Mouse (Mus musculus) myocyte (in vitro differentiated cells): ENCODE results near the gene Myrfl.

ENCODE experiments used
- POLR2A ChIP-seq: IDR thresholded peaks from one replicate; pipeline ENCODE4 v1.6.1; 2011; ENCODE audit warnings: low read depth, mild to moderate bottlenecking, control low read depth, moderate library complexity; ENCODE audit not compliant: insufficient read length
- POLR2AphosphoS2 ChIP-seq: IDR thresholded peaks from one replicate; pipeline ENCODE4 v1.6.1; 2011; ENCODE audit warnings: low read depth, control low read depth; ENCODE audit not compliant: insufficient read length
- TCF3 ChIP-seq: IDR thresholded peaks from one replicate; pipeline ENCODE4 v1.6.1; 2011; ENCODE audit warnings: low read depth, control low read depth; ENCODE audit not compliant: insufficient read length

- no peak for TF ChIP-seq POLR2A
- no peak for TF ChIP-seq POLR2AphosphoS2
- TF ChIP-seq TCF3 = no peak
Measured at GRCm38 (mm10) chr10:116930936-116931335, 34.2 kb upstream of the Myrfl start.
